Mouse (Mus musculus): ENCODE results near the gene Xbp1. TPM values are rescaled to one million over a fixed set of nuclear protein-coding genes. Genes with fewer than 3 reads are reported as not detected.
"Not testable (repeated sequence)": the region's sequence is repeated elsewhere in the genome, so short reads cannot be mapped to it uniquely, and the experiment has no call there.

Gene Xbp1
- 90.6 and 95.2 TPM in 2 replicates for polyA plus RNA-seq (2015; fragmentation: Nextera tagmentation; extraction: Ambion mirVana)

- ATAC-seq = peak; percentile 99
- peaks cover 22% of the 10 kb centered on the region for H3K4me1 ChIP-seq
- H3K36me3 ChIP-seq (ENCODE audit: poor library complexity, severe bottlenecking) = peaks cover 29% of the 10 kb centered on the region
- peak within 1 kb of the TSS; percentile 95 for H3K9ac ChIP-seq
- no peaks in the 10 kb centered on the region for H3K9me3 ChIP-seq (replicated peaks)
- under 1% methylated on average over 72 of the region's 72 CpGs for WGBS
- H3K4me3 ChIP-seq = peak within 1 kb of the TSS; percentile 86
- peak within 1 kb of the TSS; percentile 76 for H3K4me2 ChIP-seq
- no peaks in the 10 kb centered on the region for H3K27me3 ChIP-seq
- H3K27ac ChIP-seq = peak within 1 kb of the TSS; percentile 76
Measured at GRCm38 (mm10) chr11:5520412-5521265, at the start of gene Xbp1. Gene Xbp1, plus strand, starts transcription at chr11:5520659.

GRCm38 (mm10) chr11:5474130-5474529 lies 46.3 kb upstream of the Xbp1 start:
- Histone ChIP-seq H3K9ac (no peak overlapping the region), H3K4me3 (no peak overlapping the region), H3K4me2 (no peak overlapping the region), H3K27ac (no peak overlapping the region), H3K36me3 (ENCODE audit: poor library complexity, severe bottlenecking) (no peaks in the 10 kb centered on the region), H3K4me1 (no peaks in the 10 kb centered on the region), H3K9me3 (replicated peaks) (no peaks in the 10 kb centered on the region), H3K27me3 (no peaks in the 10 kb centered on the region)
- 14% methylated on average over 5 of the region's 5 CpGs for WGBS
- ATAC-seq = 0 out of 2 replicates have a peak, but pooled peaks have one; percentile 16

GRCm38 (mm10) chr11:5475556-5476118 lies 44.8 kb upstream of the Xbp1 start:
- H3K27ac ChIP-seq; H3K4me3 ChIP-seq; H3K9ac ChIP-seq; ATAC-seq; H3K4me1 ChIP-seq; H3K4me2 ChIP-seq; H3K9me3 ChIP-seq (replicated peaks); H3K36me3 ChIP-seq (ENCODE audit: poor library complexity, severe bottlenecking); H3K27me3 ChIP-seq: not testable (repeated sequence)
- WGBS = 81% methylated on average over 2 of the region's 2 CpGs

GRCm38 (mm10) chr11:5476806-5477205 lies 43.7 kb upstream of the Xbp1 start:
- Histone ChIP-seq H3K4me1 (no peaks in the 10 kb centered on the region), H3K9ac (no peak overlapping the region), H3K27me3 (no peaks in the 10 kb centered on the region), H3K27ac (no peak overlapping the region), H3K9me3 (replicated peaks) (no peaks in the 10 kb centered on the region), H3K36me3 (ENCODE audit: poor library complexity, severe bottlenecking) (no peaks in the 10 kb centered on the region), H3K4me3 (no peak overlapping the region), H3K4me2 (no peak overlapping the region)
- 91% methylated on average over 4 of the region's 4 CpGs for WGBS
- ATAC-seq = no peak

GRCm38 (mm10) chr11:5478193-5478592 lies 42.3 kb upstream of the Xbp1 start:
- H3K27me3 ChIP-seq = no peaks in the 10 kb centered on the region
- no peaks in the 10 kb centered on the region for H3K4me1 ChIP-seq
- H3K27ac ChIP-seq = no peak overlapping the region
- H3K9me3 ChIP-seq (replicated peaks) = no peaks in the 10 kb centered on the region
- WGBS = 86% methylated on average over 7 of the region's 7 CpGs
- no peak overlapping the region for H3K4me3 ChIP-seq
- H3K4me2 ChIP-seq = no peak overlapping the region
- H3K9ac ChIP-seq = no peak overlapping the region
- ATAC-seq = no peak
- H3K36me3 ChIP-seq (ENCODE audit: poor library complexity, severe bottlenecking) = no peaks in the 10 kb centered on the region

GRCm38 (mm10) chr11:5478831-5479230 lies 41.6 kb upstream of the Xbp1 start:
- Histone ChIP-seq H3K27me3 (no peaks in the 10 kb centered on the region), H3K4me1 (no peaks in the 10 kb centered on the region), H3K27ac (no peak overlapping the region), H3K9ac (no peak overlapping the region), H3K9me3 (replicated peaks) (no peaks in the 10 kb centered on the region), H3K4me3 (no peak overlapping the region), H3K4me2 (no peak overlapping the region), H3K36me3 (ENCODE audit: poor library complexity, severe bottlenecking) (no peaks in the 10 kb centered on the region)
- no peak for ATAC-seq
- 92% methylated on average over 3 of the region's 3 CpGs for WGBS

GRCm38 (mm10) chr11:5482581-5482980 lies 37.9 kb upstream of the Xbp1 start:
- no peaks in the 10 kb centered on the region for H3K4me1 ChIP-seq
- no peak overlapping the region for H3K27ac ChIP-seq
- H3K4me3 ChIP-seq = no peak overlapping the region
- 88% methylated on average over 13 of the region's 13 CpGs for WGBS
- no peak overlapping the region for H3K4me2 ChIP-seq
- H3K36me3 ChIP-seq (ENCODE audit: poor library complexity, severe bottlenecking) = no peaks in the 10 kb centered on the region
- no peaks in the 10 kb centered on the region for H3K9me3 ChIP-seq (replicated peaks)
- no peak for ATAC-seq
- no peaks in the 10 kb centered on the region for H3K27me3 ChIP-seq
- no peak overlapping the region for H3K9ac ChIP-seq

GRCm38 (mm10) chr11:5485193-5486011 lies 35.1 kb upstream of the Xbp1 start:
- Histone ChIP-seq H3K4me2 (peak overlapping the region; percentile 47), H3K9ac (peak overlapping the region; percentile 59), H3K4me3 (peak overlapping the region; percentile 30), H3K27ac (no peak overlapping the region), H3K9me3 (replicated peaks) (no peaks in the 10 kb centered on the region), H3K27me3 (no peaks in the 10 kb centered on the region), H3K4me1 (no peaks in the 10 kb centered on the region), H3K36me3 (ENCODE audit: poor library complexity, severe bottlenecking) (no peaks in the 10 kb centered on the region)
- ATAC-seq = peak; percentile 77
- 16% methylated on average over 15 of the region's 15 CpGs for WGBS

- H3K4me1 ChIP-seq; H3K9me3 ChIP-seq (replicated peaks): not testable (repeated sequence)
- 90% methylated on average over 10 of the region's 10 CpGs for WGBS
Measured at GRCm38 (mm10) chr11:5489433-5489832, 31.0 kb upstream of the Xbp1 start.

GRCm38 (mm10) chr11:5490989-5491656 lies 29.3 kb upstream of the Xbp1 start:
- Histone ChIP-seq H3K9ac (no peak overlapping the region), H3K27ac (no peak overlapping the region), H3K4me3 (no peak overlapping the region), H3K9me3 (replicated peaks) (no peaks in the 10 kb centered on the region), H3K27me3 (no peaks in the 10 kb centered on the region), H3K4me2 (no peak overlapping the region), H3K4me1 (no peaks in the 10 kb centered on the region), H3K36me3 (ENCODE audit: poor library complexity, severe bottlenecking) (no peaks in the 10 kb centered on the region)
- no peak for ATAC-seq
- WGBS = 88% methylated on average over 10 of the region's 10 CpGs

More at GRCm38 (mm10) chr11:5489433-5489832, 31.0 kb upstream of the Xbp1 start:
- not testable (repeated sequence) for H3K9ac ChIP-seq; H3K36me3 ChIP-seq (ENCODE audit: poor library complexity, severe bottlenecking); H3K4me2 ChIP-seq; H3K4me3 ChIP-seq; H3K27me3 ChIP-seq; ATAC-seq; H3K27ac ChIP-seq

- no peak overlapping the region for H3K4me2 ChIP-seq
- no peaks in the 10 kb centered on the region for H3K36me3 ChIP-seq (ENCODE audit: poor library complexity, severe bottlenecking)
- WGBS = 85% methylated on average over 7 of the region's 7 CpGs
- H3K27me3 ChIP-seq = no peaks in the 10 kb centered on the region
- H3K4me1 ChIP-seq = no peaks in the 10 kb centered on the region
- no peak overlapping the region for H3K4me3 ChIP-seq
- H3K27ac ChIP-seq = no peak overlapping the region
- no peak for ATAC-seq
- H3K9ac ChIP-seq = no peak overlapping the region
- no peaks in the 10 kb centered on the region for H3K9me3 ChIP-seq (replicated peaks)
Measured at GRCm38 (mm10) chr11:5491912-5492311, 28.5 kb upstream of the Xbp1 start.
